Mouse (Mus musculus) cerebellum, adult 2 months (tissue): Measurements from ENCODE around the gene Gga1. TPM values are rescaled to one million over a fixed set of nuclear protein-coding genes. Genes with fewer than 3 reads are reported as not detected.
"Not testable (repeated sequence)": the region's sequence is repeated elsewhere in the genome, so short reads cannot be mapped to it uniquely, and the experiment has no call there.

ENCODE experiments used
- DNase-seq, 2 experiments: peaks; one replicate each; pipeline ENCODE4 v3.0.0; 2021
- H3K27ac ChIP-seq: fragments of 200-500 bp; 2 replicates; pipeline ENCODE4 v1.5.1; 2012; ENCODE audit warnings: low read length, control low read depth, inconsistent platforms; ENCODE audit not compliant: insufficient read depth
- H3K27me3 ChIP-seq: fragments of 200-500 bp; 2 replicates; pipeline ENCODE4 v1.6.1; 2012; ENCODE audit warnings: inconsistent platforms, mild to moderate bottlenecking, low read length, moderate library complexity; ENCODE audit not compliant: control insufficient read depth, insufficient read depth
- H3K4me1 ChIP-seq: fragments of 200-500 bp; 2 replicates; pipeline ENCODE4 v1.6.1; 2011; ENCODE audit warnings: low read length; ENCODE audit not compliant: control insufficient read depth, insufficient read depth
- H3K4me3 ChIP-seq: fragments of 200-500 bp; replicated peaks from 2 replicates; pipeline ENCODE3; 2011; ENCODE audit warnings: mild to moderate bottlenecking, low read depth, low read length, control low read depth; ENCODE audit not compliant: insufficient read depth
- CTCF ChIP-seq: fragments of 200-500 bp; IDR thresholded peaks from 2 replicates; pipeline ENCODE4 v1.5.1; 2011; ENCODE audit warnings: low read depth, mild to moderate bottlenecking, control low read depth, low read length, moderate library complexity, borderline replicate concordance; ENCODE audit not compliant: insufficient read depth
- POLR2A ChIP-seq: fragments of 200-500 bp; IDR thresholded peaks from 2 replicates; pipeline ENCODE4 v1.6.1; 2011; ENCODE audit warnings: low read length, control low read depth, borderline replicate concordance; ENCODE audit not compliant: insufficient read depth
- WGBS: fragments of 180-500 bp; shearing (Covaris S2); methylation state at CpG from one replicate; pipeline ENCODE4 v1.1.7; 2018; 5-methylcytosine and 5-hydroxymethylcytosine counted together
- polyA plus RNA-seq: library from polyadenylated mRNA; depleted of rRNA; stranded (reverse); fragments of >200 nt; gene quantifications from 2 replicates; pipeline ENCODE4 v1.2.3, GENCODE M21; 2012

The Gga1 gene
- polyA plus RNA-seq, 1 experiment, result 80.8 TPM

GRCm38 (mm10) chr15:78874989-78875388 is 2.0 kb upstream of the Gga1 start:
- no peak for DNase-seq
- Histone ChIP-seq H3K27ac (no peak overlapping the region), H3K4me1 (peaks cover 11% of the 10 kb centered on the region; the same call in 1 of the 2 replicates), H3K4me3 (no peak overlapping the region), H3K27me3 (no peaks in the 10 kb centered on the region)
- no peak for TF ChIP-seq CTCF
- TF ChIP-seq POLR2A, result no peak
- WGBS, result 73% methylated on average over 8 of the region's 8 CpGs

- H3K4me1 ChIP-seq, result peaks cover 15% of the 10 kb centered on the region; the same call in 1 of the 2 replicates
- no peak overlapping the region for H3K27ac ChIP-seq
- H3K27me3 ChIP-seq, result no peaks in the 10 kb centered on the region
- no peak overlapping the region for H3K4me3 ChIP-seq
- WGBS, result 87% methylated on average over 5 of the region's 5 CpGs
- TF ChIP-seq CTCF (no peak), POLR2A (no peak)
- no peak for DNase-seq
Observed at GRCm38 (mm10) chr15:78875537-78875936, 1.5 kb upstream of the Gga1 start.

DNA sequence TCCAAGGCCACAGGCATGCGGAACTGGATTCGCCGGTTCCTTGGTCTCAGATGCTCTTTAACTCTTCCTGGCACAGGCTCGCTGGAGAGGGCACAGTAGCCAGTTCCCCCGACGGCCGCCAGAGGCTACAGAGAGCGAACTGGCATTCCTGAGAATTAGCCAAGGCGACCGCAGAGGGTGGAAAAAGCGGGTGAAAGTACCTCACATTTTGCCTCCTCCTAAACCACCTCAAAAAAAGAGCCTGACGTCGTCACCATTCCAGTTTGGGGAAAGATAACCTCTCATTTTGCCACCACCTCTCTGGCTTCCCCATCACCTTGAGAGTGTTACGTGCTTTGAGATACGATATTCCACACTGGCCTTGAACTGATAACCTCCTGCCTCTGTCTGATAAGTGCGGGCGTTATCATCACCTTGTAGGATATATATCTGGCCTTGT is 713 bp upstream of the Gga1 start:
- Histone ChIP-seq H3K27me3 (no peaks in the 10 kb centered on the region), H3K4me3 (peak overlapping the region; percentile 72), H3K27ac (peak overlapping the region; percentile 86; the same call in 1 of the 2 replicates), H3K4me1 (peaks cover 15% of the 10 kb centered on the region; the same call in 1 of the 2 replicates)
- TF ChIP-seq POLR2A, result no peak
- TF ChIP-seq CTCF, result peak; percentile 72
- DNase-seq, result peak; percentile 85 to 86
- WGBS, result 1% methylated on average over 17 of the region's 17 CpGs

DNA sequence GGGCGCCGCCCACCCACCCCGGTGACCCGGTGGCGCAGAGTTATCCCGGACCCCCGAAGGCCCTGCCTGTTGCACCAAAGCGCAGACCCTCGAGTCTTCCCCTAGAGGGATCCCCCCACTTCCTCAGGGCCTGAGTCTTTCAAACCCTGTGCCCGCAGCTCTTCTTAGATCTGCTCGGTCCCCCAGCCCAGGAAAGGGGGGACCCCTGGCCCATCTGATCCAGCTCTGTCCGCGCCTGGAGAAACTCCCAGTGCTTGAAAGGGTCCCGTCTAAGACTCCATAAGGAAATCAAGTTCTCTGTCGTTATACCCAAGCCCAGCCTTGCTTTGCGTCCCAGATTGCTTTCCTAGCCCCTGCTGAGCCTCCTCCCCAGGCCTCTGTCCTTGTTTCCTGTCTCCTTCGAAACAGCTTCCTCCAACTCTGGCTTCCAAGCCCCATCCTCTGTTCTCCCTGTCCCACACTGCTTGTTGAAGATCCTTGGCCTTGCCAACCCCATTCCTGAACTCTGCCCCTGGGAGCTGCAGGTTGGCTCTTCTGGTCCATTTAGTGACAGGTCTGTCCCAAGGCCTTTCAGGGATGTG is 910 bp downstream of the Gga1 start:
- peak overlapping the region; percentile 72 for H3K4me3 ChIP-seq
- peak overlapping the region; percentile 51 for H3K27ac ChIP-seq
- H3K4me1 ChIP-seq, result peaks cover 15% of the 10 kb centered on the region; the same call in 1 of the 2 replicates
- peak; percentile 32 to 38 for DNase-seq
- WGBS, result 2% methylated on average over 17 of the region's 17 CpGs
- H3K27me3 ChIP-seq, result no peaks in the 10 kb centered on the region
- TF ChIP-seq CTCF (no peak), POLR2A (no peak)

GRCm38 (mm10) chr15:78878792-78879516 is 2.0 kb downstream of the Gga1 start:
- 48% methylated on average over 7 of the region's 7 CpGs for WGBS
- not testable (repeated sequence) for DNase-seq, H3K27me3 ChIP-seq, H3K27ac ChIP-seq, H3K4me3 ChIP-seq
- H3K4me1 ChIP-seq, result peaks cover 15% of the 10 kb centered on the region; the same call in 1 of the 2 replicates

DNA sequence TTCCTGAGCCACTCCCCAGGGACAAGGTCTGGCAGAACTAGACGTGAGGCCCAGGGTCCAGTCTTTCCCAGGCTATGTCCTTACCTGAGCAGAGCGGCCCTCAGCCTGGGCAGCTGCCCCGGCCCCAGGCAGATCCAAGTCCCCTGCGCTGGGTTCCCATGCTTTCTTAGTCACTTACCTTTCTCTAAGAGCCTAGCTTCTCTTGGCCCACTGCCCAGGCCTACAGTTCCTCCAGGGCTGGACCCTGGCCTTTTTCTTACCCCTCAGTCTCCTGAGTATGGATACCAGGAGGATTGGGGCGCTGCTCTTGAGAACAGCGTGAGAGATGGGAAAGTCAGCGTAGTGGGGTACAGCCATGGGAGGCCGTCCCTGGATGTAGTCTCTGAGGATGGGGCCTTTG is 3.4 kb downstream of the Gga1 start:
- no peak overlapping the region for H3K27ac ChIP-seq
- no peaks in the 10 kb centered on the region for H3K27me3 ChIP-seq
- peaks cover 15% of the 10 kb centered on the region; the same call in 1 of the 2 replicates for H3K4me1 ChIP-seq
- 90% methylated on average over 8 of the region's 8 CpGs for WGBS
- DNase-seq, result no peak
- H3K4me3 ChIP-seq, result no peak overlapping the region
- TF ChIP-seq POLR2A (no peak), CTCF (no peak)

GRCm38 (mm10) chr15:78881828-78882227 is 4.8 kb downstream of the Gga1 start:
- TF ChIP-seq POLR2A (no peak), CTCF (no peak; the same call in 1 of the 2 replicates)
- Histone ChIP-seq H3K27me3 (no peaks in the 10 kb centered on the region), H3K4me1 (peaks cover 15% of the 10 kb centered on the region; the same call in 1 of the 2 replicates), H3K27ac (no peak overlapping the region), H3K4me3 (no peak overlapping the region)
- 42% methylated on average over 3 of the region's 3 CpGs for WGBS
- DNase-seq, result no peak

DNA sequence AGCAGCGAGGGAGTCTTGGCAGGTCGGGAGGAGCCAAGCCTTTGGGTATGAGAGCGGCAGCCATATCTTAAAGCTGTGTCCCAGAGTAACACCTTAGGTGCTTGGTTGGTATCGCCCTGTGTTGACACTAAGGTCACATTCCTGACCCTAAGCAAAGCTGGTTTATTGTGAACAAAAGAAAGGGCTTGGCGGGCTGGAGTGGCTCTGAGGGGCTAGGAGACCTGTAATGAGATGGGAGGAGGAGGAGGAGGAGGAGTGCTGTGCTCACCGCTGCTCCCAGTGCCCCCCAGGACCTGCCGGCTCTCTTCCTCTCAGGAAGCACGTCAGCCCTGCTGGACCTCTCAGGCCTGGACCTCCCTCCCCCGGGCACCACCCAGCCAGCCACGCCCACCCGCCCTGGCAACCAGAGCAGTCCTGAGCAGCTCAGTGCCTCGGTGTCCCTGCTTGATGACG is 12.4 kb downstream of the Gga1 start:
- 35% methylated on average over 13 of the region's 13 CpGs for WGBS
- DNase-seq, result no peak
- Histone ChIP-seq H3K27ac (no peak overlapping the region), H3K27me3 (no peaks in the 10 kb centered on the region), H3K4me1 (no peaks in the 10 kb centered on the region), H3K4me3 (no peak overlapping the region)
- TF ChIP-seq POLR2A, result no peak
- TF ChIP-seq CTCF, result no peak
